Mouse (Mus musculus) thymus, postnatal 36 days (tissue): ENCODE results near the gene Mybpc3.
A peak's percentile ranks its signal among the peaks of the same experiment; 100 is the strongest.

Experiments used
- DNase-seq, 2 experiments: peaks; one replicate each; pipeline ENCODE4 v3.0.0; 2022; ENCODE audit warnings: mixed read lengths in 2 of 2

The Mybpc3 gene

GRCm38 (mm10) chr2:91117585-91118275 lies at the start of gene Mybpc3:
Gene Mybpc3 (plus strand): TSS chr2:91118144.
- no peak for DNase-seq

- no peak for DNase-seq
These were observed 49.6 kb upstream of the Mybpc3 start for GRCm38 (mm10) chr2:91068162-91068871.

GRCm38 (mm10) chr2:91068872-91069165 lies 49.1 kb upstream of the Mybpc3 start:
- DNase-seq = no peak

GRCm38 (mm10) chr2:91069306-91070000 lies 48.5 kb upstream of the Mybpc3 start:
- DNase-seq = no peak

GRCm38 (mm10) chr2:91070076-91070800 lies 47.7 kb upstream of the Mybpc3 start, which contains the start of gene Slc39a13:
Gene Slc39a13 (minus strand): TSS chr2:91070417.
- peak; percentile 97 for DNase-seq

GRCm38 (mm10) chr2:91071059-91071458 lies 46.9 kb upstream of the Mybpc3 start:
- no peak for DNase-seq

GRCm38 (mm10) chr2:91072092-91072491 lies 45.9 kb upstream of the Mybpc3 start:
- DNase-seq = no peak

- DNase-seq = no peak
These were observed 40.0 kb upstream of the Mybpc3 start for GRCm38 (mm10) chr2:91077957-91078313.

- DNase-seq = no peak
These were observed 39.5 kb upstream of the Mybpc3 start for GRCm38 (mm10) chr2:91078314-91079025.

GRCm38 (mm10) chr2:91079026-91079384 lies 38.9 kb upstream of the Mybpc3 start:
- DNase-seq = no peak

GRCm38 (mm10) chr2:91080784-91081513 lies 37.0 kb upstream of the Mybpc3 start:
- DNase-seq = no peak

GRCm38 (mm10) chr2:91081775-91082695 lies 35.9 kb upstream of the Mybpc3 start, which contains the start of gene Spi1:
Gene Spi1 (plus strand): TSS chr2:91082390.
- no peak for DNase-seq

- DNase-seq = peak; percentile 67 to 80
These were observed 35.1 kb upstream of the Mybpc3 start for GRCm38 (mm10) chr2:91082844-91083243.

- DNase-seq = peak in 1 of 2 experiments; percentile 19
These were observed 34.5 kb upstream of the Mybpc3 start for GRCm38 (mm10) chr2:91083366-91083940.

- DNase-seq = no peak
These were observed 33.6 kb upstream of the Mybpc3 start for GRCm38 (mm10) chr2:91084179-91084820.

GRCm38 (mm10) chr2:91085494-91086391 lies 32.2 kb upstream of the Mybpc3 start:
- no peak for DNase-seq

GRCm38 (mm10) chr2:91086392-91087237 lies 31.3 kb upstream of the Mybpc3 start:
- DNase-seq = no peak

GRCm38 (mm10) chr2:91087453-91087852 lies 30.5 kb upstream of the Mybpc3 start:
- peak in 1 of 2 experiments; percentile 31 for DNase-seq
